Mouse (Mus musculus) kidney, adult 2 months (tissue): Measurements from ENCODE around the gene Fras1.

ENCODE experiments used
- CTCF ChIP-seq: fragments of 200-500 bp; conservative IDR thresholded peaks from 2 replicates; pipeline ENCODE4 v1.5.1; 2011; ENCODE audit warnings: low read depth, mild to moderate bottlenecking, control low read depth, low read length, moderate library complexity, mixed read lengths; ENCODE audit not compliant: insufficient read depth, insufficient read length
- POLR2A ChIP-seq: fragments of 200-500 bp; IDR thresholded peaks from one replicate; pipeline ENCODE4 v1.6.1; 2011; ENCODE audit warnings: low read depth, low read length, control low read depth

GRCm38 (mm10) chr5:96718601-96719000 is 344.8 kb downstream of the Fras1 start:
- TF ChIP-seq POLR2A, result no peak
- no peak for TF ChIP-seq CTCF
